Mouse (Mus musculus): Measurements from ENCODE around the gene Zbtb40. TPM values are rescaled to one million over a fixed set of nuclear protein-coding genes. Genes with fewer than 3 reads are reported as not detected.

Gene Zbtb40
- polyA plus RNA-seq, 1 experiment from 2014 or later, result 3.1 TPM

DNA sequence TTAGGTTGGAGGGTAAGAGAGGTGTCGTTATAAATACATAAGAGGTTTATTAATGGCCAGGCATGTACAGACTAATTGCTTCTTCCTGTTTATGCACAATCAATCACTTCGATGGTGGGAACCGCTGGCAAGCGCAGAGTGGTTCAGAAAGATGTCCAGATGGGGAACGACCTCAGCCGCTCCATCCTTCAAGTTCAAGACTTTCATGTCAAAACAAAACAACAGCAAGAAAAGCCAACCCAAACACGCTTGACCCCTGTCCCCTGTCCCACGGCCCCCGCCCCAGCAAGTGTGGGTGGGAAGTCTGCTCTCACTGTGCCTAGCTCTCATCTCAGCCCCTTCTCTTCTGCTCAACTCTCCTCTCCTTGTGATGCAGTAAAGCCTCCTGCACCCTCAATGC lies 88.0 kb downstream of the Zbtb40 start:
- H3K27me3 ChIP-seq (ENCODE audit: control insufficient read depth, insufficient read depth, low read length), result peaks cover 79% of the 10 kb centered on the region
- no peak overlapping the region for H3K4me2 ChIP-seq (ENCODE audit: low read depth, low read length)
- H3K4me3 ChIP-seq (ENCODE audit: low read length), result no peak overlapping the region
- 66% methylated on average over 9 of the region's 9 CpGs for WGBS
- no peak for ATAC-seq (replicated peaks; ENCODE audit: extremely low read depth, insufficient read depth, low FRiP score)
- H3K36me3 ChIP-seq (ENCODE audit: control insufficient read depth, insufficient read depth), result no peaks in the 10 kb centered on the region
- H3K27ac ChIP-seq (ENCODE audit: low read length), result no peak overlapping the region
- no peaks in the 10 kb centered on the region for H3K9me3 ChIP-seq (replicated peaks; ENCODE audit: control insufficient read depth, low read length)
- no peak overlapping the region for H3K9ac ChIP-seq (ENCODE audit: low read length)
- peaks cover 5% of the 10 kb centered on the region for H3K4me1 ChIP-seq (ENCODE audit: control insufficient read depth, insufficient read depth, low read length)

DNA sequence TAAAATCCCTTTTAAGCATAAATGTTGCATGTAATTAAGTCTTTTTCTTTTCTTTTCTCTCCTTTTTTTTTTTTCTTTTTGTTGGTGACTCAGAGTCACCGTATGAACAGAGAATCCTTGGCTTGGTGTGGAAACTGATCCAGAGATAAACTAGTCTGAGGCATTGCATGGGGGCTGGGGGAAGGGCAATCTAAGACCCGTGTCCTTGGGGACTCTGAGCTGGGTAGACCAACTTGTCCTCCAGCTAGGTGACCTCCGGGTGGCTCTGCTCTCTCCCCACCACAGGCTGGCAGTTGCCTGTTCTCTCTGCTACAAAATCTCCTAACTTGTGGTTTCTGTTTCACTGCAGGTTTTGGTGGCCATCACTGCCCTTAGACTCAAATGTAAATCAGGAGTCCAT lies 88.5 kb downstream of the Zbtb40 start:
- WGBS, result 32% methylated on average over 3 of the region's 3 CpGs
- Histone ChIP-seq H3K27ac (ENCODE audit: low read length) (no peak overlapping the region), H3K4me3 (ENCODE audit: low read length) (no peak overlapping the region), H3K9ac (ENCODE audit: low read length) (no peak overlapping the region), H3K27me3 (ENCODE audit: control insufficient read depth, insufficient read depth, low read length) (peaks cover 79% of the 10 kb centered on the region), H3K36me3 (ENCODE audit: control insufficient read depth, insufficient read depth) (no peaks in the 10 kb centered on the region), H3K9me3 (replicated peaks; ENCODE audit: control insufficient read depth, low read length) (no peaks in the 10 kb centered on the region), H3K4me2 (ENCODE audit: low read depth, low read length) (no peak overlapping the region), H3K4me1 (ENCODE audit: control insufficient read depth, insufficient read depth, low read length) (peaks cover 5% of the 10 kb centered on the region)
- no peak for ATAC-seq (replicated peaks; ENCODE audit: extremely low read depth, insufficient read depth, low FRiP score)

- ATAC-seq (replicated peaks; ENCODE audit: extremely low read depth, insufficient read depth, low FRiP score), result no peak
- Histone ChIP-seq H3K4me2 (ENCODE audit: low read depth, low read length) (peak within 1 kb of the TSS; percentile 67), H3K27me3 (ENCODE audit: control insufficient read depth, insufficient read depth, low read length) (peaks cover 76% of the 10 kb centered on the region), H3K27ac (ENCODE audit: low read length) (no peak within 1 kb of the TSS), H3K4me1 (ENCODE audit: control insufficient read depth, insufficient read depth, low read length) (peaks cover 3% of the 10 kb centered on the region; the same call in 1 of the 2 replicates), H3K9me3 (replicated peaks; ENCODE audit: control insufficient read depth, low read length) (no peaks in the 10 kb centered on the region), H3K36me3 (ENCODE audit: control insufficient read depth, insufficient read depth) (no peaks in the 10 kb centered on the region), H3K4me3 (ENCODE audit: low read length) (peak within 1 kb of the TSS; percentile 48), H3K9ac (ENCODE audit: low read length) (no peak within 1 kb of the TSS)
- 3% methylated on average over 70 of the region's 75 CpGs for WGBS
These were observed 91.7 kb downstream of the Zbtb40 start, which contains the start of gene Epha8 for GRCm38 (mm10) chr4:136956751-136957446. TSS of gene Epha8 (minus strand) at chr4:136956816.

DNA sequence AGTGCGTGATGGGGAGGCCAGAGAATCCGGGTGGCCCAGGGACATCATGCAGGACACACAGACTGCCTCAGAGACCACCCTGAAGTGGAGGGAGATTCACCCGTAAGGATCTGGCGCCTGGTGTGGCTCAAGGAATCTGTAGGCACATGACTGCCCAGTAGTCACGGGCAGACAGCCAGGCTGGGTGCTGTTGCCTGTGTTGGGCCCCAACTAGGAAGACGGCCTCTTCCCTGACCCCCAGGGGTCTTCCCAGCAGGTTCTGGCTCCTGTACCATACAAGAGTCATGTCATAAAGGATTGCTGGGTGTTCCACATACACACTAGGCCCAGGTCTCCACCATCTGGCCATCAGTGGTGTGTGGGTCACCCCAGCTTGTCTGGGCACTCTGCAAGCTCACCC lies 94.0 kb downstream of the Zbtb40 start:
- peaks cover 3% of the 10 kb centered on the region; the same call in 1 of the 2 replicates for H3K4me1 ChIP-seq (ENCODE audit: control insufficient read depth, insufficient read depth, low read length)
- H3K9ac ChIP-seq (ENCODE audit: low read length), result no peak overlapping the region
- no peaks in the 10 kb centered on the region for H3K36me3 ChIP-seq (ENCODE audit: control insufficient read depth, insufficient read depth)
- no peak overlapping the region for H3K4me2 ChIP-seq (ENCODE audit: low read depth, low read length)
- ATAC-seq (replicated peaks; ENCODE audit: extremely low read depth, insufficient read depth, low FRiP score), result no peak
- WGBS, result 62% methylated on average over 6 of the region's 6 CpGs
- H3K27ac ChIP-seq (ENCODE audit: low read length), result no peak overlapping the region
- H3K4me3 ChIP-seq (ENCODE audit: low read length), result no peak overlapping the region
- H3K27me3 ChIP-seq (ENCODE audit: control insufficient read depth, insufficient read depth, low read length), result peaks cover 84% of the 10 kb centered on the region
- no peaks in the 10 kb centered on the region for H3K9me3 ChIP-seq (replicated peaks; ENCODE audit: control insufficient read depth, low read length)

- Histone ChIP-seq H3K4me1 (ENCODE audit: control insufficient read depth, insufficient read depth, low read length) (no peaks in the 10 kb centered on the region), H3K27me3 (ENCODE audit: control insufficient read depth, insufficient read depth, low read length) (peaks cover 58% of the 10 kb centered on the region), H3K36me3 (ENCODE audit: control insufficient read depth, insufficient read depth) (no peaks in the 10 kb centered on the region), H3K9ac (ENCODE audit: low read length) (no peak overlapping the region), H3K4me3 (ENCODE audit: low read length) (no peak overlapping the region), H3K27ac (ENCODE audit: low read length) (no peak overlapping the region), H3K9me3 (replicated peaks; ENCODE audit: control insufficient read depth, low read length) (no peaks in the 10 kb centered on the region), H3K4me2 (ENCODE audit: low read depth, low read length) (no peak overlapping the region)
- 39% methylated on average over 10 of the region's 10 CpGs for WGBS
- no peak for ATAC-seq (replicated peaks; ENCODE audit: extremely low read depth, insufficient read depth, low FRiP score)
These were observed 99.2 kb downstream of the Zbtb40 start for GRCm38 (mm10) chr4:136949266-136949989.

GRCm38 (mm10) chr4:136945397-136945796 lies 103.2 kb downstream of the Zbtb40 start:
- no peak for ATAC-seq (replicated peaks; ENCODE audit: extremely low read depth, insufficient read depth, low FRiP score)
- Histone ChIP-seq H3K27ac (ENCODE audit: low read length) (no peak overlapping the region), H3K36me3 (ENCODE audit: control insufficient read depth, insufficient read depth) (no peaks in the 10 kb centered on the region), H3K9ac (ENCODE audit: low read length) (no peak overlapping the region), H3K4me1 (ENCODE audit: control insufficient read depth, insufficient read depth, low read length) (no peaks in the 10 kb centered on the region), H3K27me3 (ENCODE audit: control insufficient read depth, insufficient read depth, low read length) (peaks cover 50% of the 10 kb centered on the region), H3K4me3 (ENCODE audit: low read length) (no peak overlapping the region), H3K4me2 (ENCODE audit: low read depth, low read length) (no peak overlapping the region), H3K9me3 (replicated peaks; ENCODE audit: control insufficient read depth, low read length) (no peaks in the 10 kb centered on the region)
- WGBS, result 59% methylated on average over 17 of the region's 17 CpGs

DNA sequence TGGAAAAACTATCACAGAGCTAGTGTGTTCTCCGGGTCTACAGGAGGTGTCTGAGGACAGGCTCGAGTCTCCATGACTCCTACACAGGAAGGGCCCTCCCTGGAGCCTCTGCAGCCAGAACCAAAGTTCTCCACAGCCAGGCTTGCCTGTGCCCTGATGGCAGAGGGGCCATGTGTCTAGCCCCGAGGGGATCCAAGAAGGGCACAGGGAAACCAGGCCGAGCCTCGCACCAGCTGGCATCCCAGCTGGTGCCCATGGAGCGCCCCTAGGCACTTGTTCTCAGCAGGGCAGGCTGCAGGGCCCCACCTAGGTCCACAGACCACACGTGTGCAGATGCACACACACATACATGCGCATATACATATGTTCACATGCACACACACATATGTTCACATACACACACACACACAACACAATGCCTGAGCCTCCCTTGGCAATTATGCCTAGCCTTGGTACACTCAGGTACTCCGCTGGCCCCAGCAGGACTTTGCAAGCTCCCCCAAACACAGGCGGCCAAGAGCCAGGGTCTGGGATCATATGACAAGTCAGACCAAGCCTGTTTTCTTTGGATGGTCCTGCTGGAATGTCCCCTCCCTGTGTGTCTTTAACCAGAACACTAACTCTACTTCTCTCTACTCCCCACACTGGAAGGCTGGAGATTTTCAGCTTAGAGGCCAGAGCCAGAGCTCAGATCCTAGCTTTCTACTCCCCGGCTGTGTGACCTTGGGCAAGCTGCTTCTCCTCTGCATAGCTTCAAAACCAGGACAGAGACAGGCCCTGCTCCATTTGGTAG lies 103.8 kb downstream of the Zbtb40 start:
- Histone ChIP-seq H3K9me3 (replicated peaks; ENCODE audit: control insufficient read depth, low read length) (no peaks in the 10 kb centered on the region), H3K4me3 (ENCODE audit: low read length) (no peak overlapping the region), H3K4me2 (ENCODE audit: low read depth, low read length) (no peak overlapping the region), H3K4me1 (ENCODE audit: control insufficient read depth, insufficient read depth, low read length) (no peaks in the 10 kb centered on the region), H3K36me3 (ENCODE audit: control insufficient read depth, insufficient read depth) (no peaks in the 10 kb centered on the region), H3K27ac (ENCODE audit: low read length) (no peak overlapping the region), H3K9ac (ENCODE audit: low read length) (no peak overlapping the region), H3K27me3 (ENCODE audit: control insufficient read depth, insufficient read depth, low read length) (peaks cover 53% of the 10 kb centered on the region)
- WGBS, result 76% methylated on average over 11 of the region's 11 CpGs
- ATAC-seq (replicated peaks; ENCODE audit: extremely low read depth, insufficient read depth, low FRiP score), result no peak

DNA sequence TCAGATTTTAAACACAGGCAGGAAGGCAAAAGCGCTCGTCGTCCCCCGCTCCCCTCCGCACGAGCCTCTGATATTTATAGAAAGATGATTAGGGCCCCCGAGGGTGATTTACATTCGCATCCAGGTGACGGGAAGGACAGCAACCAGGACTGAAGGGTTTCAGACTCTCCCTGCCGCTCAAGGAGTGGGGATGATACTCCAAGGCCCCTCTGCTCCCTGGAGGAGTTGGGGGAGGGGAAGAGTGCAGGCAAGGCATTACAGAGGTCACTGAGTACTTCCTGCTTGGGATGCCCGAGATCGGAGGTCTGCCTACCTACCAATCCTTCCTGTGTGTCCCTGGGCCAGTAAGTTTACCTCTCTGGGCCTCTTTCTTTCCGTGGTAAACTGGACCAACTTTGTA lies 105.4 kb downstream of the Zbtb40 start:
- no peak for ATAC-seq (replicated peaks; ENCODE audit: extremely low read depth, insufficient read depth, low FRiP score)
- Histone ChIP-seq H3K4me3 (ENCODE audit: low read length) (no peak overlapping the region), H3K4me1 (ENCODE audit: control insufficient read depth, insufficient read depth, low read length) (no peaks in the 10 kb centered on the region), H3K4me2 (ENCODE audit: low read depth, low read length) (peak overlapping the region; percentile 35; the same call in 1 of the 2 replicates), H3K36me3 (ENCODE audit: control insufficient read depth, insufficient read depth) (no peaks in the 10 kb centered on the region), H3K9me3 (replicated peaks; ENCODE audit: control insufficient read depth, low read length) (no peaks in the 10 kb centered on the region), H3K27me3 (ENCODE audit: control insufficient read depth, insufficient read depth, low read length) (peaks cover 65% of the 10 kb centered on the region), H3K27ac (ENCODE audit: low read length) (no peak overlapping the region), H3K9ac (ENCODE audit: low read length) (no peak overlapping the region)
- 12% methylated on average over 13 of the region's 13 CpGs for WGBS
